Mouse (Mus musculus): ENCODE data around the gene Dll1. TPM values are rescaled to one million over a fixed set of nuclear protein-coding genes. Genes with fewer than 3 reads are reported as not detected.

Dll1 gene
- polyA plus RNA-seq, 1 experiment from 2014 or later, result 5.4 TPM

DNA sequence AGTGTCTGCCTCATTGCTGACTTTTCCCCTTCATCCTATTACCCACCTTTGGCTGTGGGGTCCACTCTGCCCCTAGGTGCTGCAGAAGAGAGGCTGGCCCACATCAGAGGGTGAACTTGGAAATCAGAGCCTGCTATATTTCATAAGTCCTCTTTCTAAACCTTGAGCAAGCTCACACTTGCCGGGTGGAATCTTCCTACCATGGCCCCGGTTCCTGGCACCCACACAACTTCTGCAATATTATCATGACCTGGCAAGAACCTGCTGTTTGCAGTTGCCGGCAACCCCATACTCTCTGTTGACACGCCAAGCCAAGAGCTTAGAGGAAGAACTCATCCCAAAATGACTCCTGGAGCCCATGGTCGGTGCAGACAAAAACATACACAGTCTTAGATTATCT, 49.6 kb downstream of the Dll1 start:
- Histone ChIP-seq H3K4me2 (no peak overlapping the region), H3K9ac (ENCODE audit: low read depth, low read length) (no peak overlapping the region), H3K27me3 (ENCODE audit: control insufficient read depth, insufficient read depth, low read length) (no peaks in the 10 kb centered on the region; the same call in 1 of the 2 replicates), H3K4me3 (ENCODE audit: low read depth, low read length) (no peak overlapping the region), H3K27ac (ENCODE audit: low read depth, low read length) (no peak overlapping the region), H3K9me3 (replicated peaks; ENCODE audit: control insufficient read depth, low read length) (no peaks in the 10 kb centered on the region), H3K36me3 (ENCODE audit: control insufficient read depth, insufficient read depth, low read length) (no peaks in the 10 kb centered on the region), H3K4me1 (ENCODE audit: control insufficient read depth, insufficient read depth, low read length) (no peaks in the 10 kb centered on the region)
- ATAC-seq (replicated peaks; ENCODE audit: insufficient number of reproducible peaks, low FRiP score, low TSS enrichment), result no peak
- 79% methylated on average over 5 of the region's 5 CpGs for WGBS (ENCODE audit: insufficient replicate concordance)

DNA sequence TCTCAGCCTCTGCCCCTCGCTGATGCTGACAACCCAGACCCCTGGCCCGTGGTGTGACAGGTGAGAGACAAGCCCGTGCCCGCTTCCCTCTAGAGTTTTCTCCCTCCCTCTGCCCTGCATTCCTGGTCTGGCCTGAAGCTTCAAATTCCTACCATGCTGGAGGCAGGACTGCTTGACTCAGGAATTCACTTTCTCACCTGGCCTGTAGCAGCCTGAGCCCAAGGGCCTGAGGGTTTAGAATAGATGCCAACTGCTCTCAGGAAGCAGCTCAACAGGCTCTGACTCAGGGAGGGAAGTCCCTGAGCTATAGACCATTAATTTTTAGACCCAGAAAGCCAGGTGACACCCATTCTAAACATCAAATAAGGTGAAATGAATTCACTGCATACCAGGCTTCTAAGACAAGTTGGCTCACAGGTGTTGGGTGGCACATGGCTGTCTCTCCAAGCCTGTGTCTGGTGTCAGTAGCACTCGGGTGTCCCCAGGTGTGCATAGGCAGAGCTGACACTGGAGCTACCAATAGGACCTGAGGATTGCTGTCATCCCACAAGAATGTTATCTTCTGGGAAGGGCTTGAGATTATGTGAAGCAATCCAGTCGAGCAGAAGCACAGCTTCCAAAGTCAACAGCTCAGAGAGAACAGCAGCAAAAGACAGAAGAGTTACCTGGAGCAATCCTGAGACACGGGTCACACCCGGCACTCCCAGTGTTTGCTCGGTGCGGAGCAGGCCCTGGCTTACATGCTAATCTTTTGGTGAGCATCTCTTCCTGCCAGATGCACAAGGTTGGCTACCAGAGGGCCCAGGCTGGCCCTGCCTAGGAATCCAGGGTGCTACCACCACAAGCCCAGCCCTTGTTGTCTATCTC, 50.5 kb downstream of the Dll1 start:
- no peak overlapping the region for H3K9ac ChIP-seq (ENCODE audit: low read depth, low read length)
- no peaks in the 10 kb centered on the region for H3K4me1 ChIP-seq (ENCODE audit: control insufficient read depth, insufficient read depth, low read length)
- no peak for ATAC-seq (replicated peaks; ENCODE audit: insufficient number of reproducible peaks, low FRiP score, low TSS enrichment)
- H3K27ac ChIP-seq (ENCODE audit: low read depth, low read length), result no peak overlapping the region
- no peak overlapping the region for H3K4me2 ChIP-seq
- no peaks in the 10 kb centered on the region for H3K9me3 ChIP-seq (replicated peaks; ENCODE audit: control insufficient read depth, low read length)
- WGBS (ENCODE audit: insufficient replicate concordance), result 69% methylated on average over 10 of the region's 10 CpGs
- H3K27me3 ChIP-seq (ENCODE audit: control insufficient read depth, insufficient read depth, low read length), result no peaks in the 10 kb centered on the region; the same call in 1 of the 2 replicates
- H3K36me3 ChIP-seq (ENCODE audit: control insufficient read depth, insufficient read depth, low read length), result no peaks in the 10 kb centered on the region
- no peak overlapping the region for H3K4me3 ChIP-seq (ENCODE audit: low read depth, low read length)

DNA sequence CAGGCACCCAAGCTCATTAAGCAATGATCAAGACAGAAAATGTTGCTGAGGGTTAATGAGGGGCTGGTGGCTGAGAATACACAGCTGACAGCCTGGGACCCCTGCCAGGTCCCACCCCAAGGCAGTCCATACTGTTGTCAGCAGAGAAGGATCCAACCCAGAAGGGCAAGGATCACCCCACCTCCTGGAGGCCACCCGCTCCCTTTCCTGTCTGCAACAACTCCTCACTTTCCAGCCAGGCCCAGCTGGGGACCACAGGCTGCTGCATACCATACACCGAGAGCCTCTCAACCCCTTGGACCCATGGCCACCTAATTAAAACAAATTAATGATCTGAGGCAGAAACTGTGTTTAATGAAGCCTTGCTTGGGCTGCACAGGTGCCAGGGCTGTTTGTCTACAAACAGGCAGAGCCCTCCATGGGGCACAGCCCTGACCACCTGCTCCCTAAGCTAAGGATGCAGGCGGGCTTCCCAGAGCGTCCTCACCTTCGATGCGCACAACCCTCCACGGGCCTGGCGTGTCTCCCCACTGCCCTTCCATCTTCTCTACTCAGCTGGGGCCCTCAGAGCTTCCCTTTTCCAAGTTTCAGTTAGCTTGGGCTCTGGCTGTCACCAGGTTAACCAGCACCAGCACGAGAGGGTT, 53.4 kb downstream of the Dll1 start:
- Histone ChIP-seq H3K36me3 (ENCODE audit: control insufficient read depth, insufficient read depth, low read length) (no peaks in the 10 kb centered on the region), H3K4me2 (no peak overlapping the region), H3K9me3 (replicated peaks; ENCODE audit: control insufficient read depth, low read length) (no peaks in the 10 kb centered on the region), H3K9ac (ENCODE audit: low read depth, low read length) (no peak overlapping the region), H3K4me1 (ENCODE audit: control insufficient read depth, insufficient read depth, low read length) (no peaks in the 10 kb centered on the region), H3K27me3 (ENCODE audit: control insufficient read depth, insufficient read depth, low read length) (no peaks in the 10 kb centered on the region; the same call in 1 of the 2 replicates), H3K27ac (ENCODE audit: low read depth, low read length) (no peak overlapping the region), H3K4me3 (ENCODE audit: low read depth, low read length) (no peak overlapping the region)
- 72% methylated on average over 9 of the region's 9 CpGs for WGBS (ENCODE audit: insufficient replicate concordance)
- ATAC-seq (replicated peaks; ENCODE audit: insufficient number of reproducible peaks, low FRiP score, low TSS enrichment), result no peak

Other genes starting within 250 kb of the Dll1 start
- 16.7 and 19.1 TPM in 2 replicates for gene Fam120b, start 19.3 kb upstream of the Dll1 start, polyA plus RNA-seq (2014; fragmentation: Nextera tagmentation; extraction: Ambion mirVana)
- 223 and 233 TPM in 2 replicates for gene Psmb1, start 122.9 kb upstream of the Dll1 start, polyA plus RNA-seq (2014; fragmentation: Nextera tagmentation; extraction: Ambion mirVana)
- 31.7 and 40.0 TPM in 2 replicates for gene Tbp, start 123.0 kb upstream of the Dll1 start, polyA plus RNA-seq (2014; fragmentation: Nextera tagmentation; extraction: Ambion mirVana)
- gene Pdcd2, start 150.4 kb upstream of the Dll1 start, polyA plus RNA-seq (2014; fragmentation: Nextera tagmentation; extraction: Ambion mirVana), result 30.1 and 33.4 TPM in 2 replicates
- gene Prdm9, start 187.5 kb upstream of the Dll1 start, polyA plus RNA-seq (2014; fragmentation: Nextera tagmentation; extraction: Ambion mirVana), result 1.0 and 1.2 TPM in 2 replicates